Mouse (Mus musculus): ENCODE data around the gene Atp2c2. TPM values are rescaled to one million over a fixed set of nuclear protein-coding genes. Genes with fewer than 3 reads are reported as not detected.

The Atp2c2 gene
- polyA plus RNA-seq, 1 experiment from 2014 or later: 0.27 TPM

DNA sequence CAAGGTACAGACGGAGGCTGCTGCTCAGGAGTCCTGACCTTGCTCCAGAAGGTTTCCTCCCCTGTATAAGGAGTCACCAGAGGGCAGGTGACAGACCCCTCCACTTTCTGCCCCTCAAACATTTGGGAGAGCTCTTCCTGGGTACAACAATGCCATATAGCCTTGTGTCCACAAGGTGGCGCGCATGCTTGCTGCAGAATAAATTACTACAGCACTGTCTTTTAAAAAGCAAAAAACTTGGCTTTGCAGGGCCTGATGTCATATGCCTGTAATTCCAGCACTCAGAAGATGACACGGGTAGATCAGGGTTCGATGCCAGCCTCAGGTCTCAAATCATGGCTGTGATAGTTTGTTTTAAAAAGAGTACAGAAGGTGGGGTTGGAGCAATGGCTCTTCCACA, 82.9 kb downstream of the Atp2c2 start:
- Histone ChIP-seq H3K4me2 (ENCODE audit: low read depth, low read length) (no peak overlapping the region), H3K4me1 (ENCODE audit: control insufficient read depth, low read depth, low read length) (peaks cover 14% of the 10 kb centered on the region), H3K4me3 (ENCODE audit: low read depth, low read length) (no peak overlapping the region), H3K27me3 (ENCODE audit: control insufficient read depth, insufficient read depth, low read depth, low read length) (no peaks in the 10 kb centered on the region), H3K9me3 (replicated peaks; ENCODE audit: control insufficient read depth, low read length) (no peaks in the 10 kb centered on the region), H3K27ac (ENCODE audit: low read length) (no peak overlapping the region), H3K36me3 (ENCODE audit: control insufficient read depth, insufficient read depth) (no peaks in the 10 kb centered on the region), H3K9ac (ENCODE audit: low read depth, low read length) (no peak overlapping the region)
- 4% methylated on average over 5 of the region's 5 CpGs for WGBS (ENCODE audit: insufficient replicate concordance)
- no peak for ATAC-seq (ENCODE audit: low read depth)

GRCm38 (mm10) chr8:119783579-119783978, 83.8 kb downstream of the Atp2c2 start:
- Histone ChIP-seq H3K36me3 (ENCODE audit: control insufficient read depth, insufficient read depth) (no peaks in the 10 kb centered on the region), H3K4me2 (ENCODE audit: low read depth, low read length) (no peak overlapping the region), H3K27ac (ENCODE audit: low read length) (peak overlapping the region; percentile 21; the same call in 1 of the 2 replicates), H3K9me3 (replicated peaks; ENCODE audit: control insufficient read depth, low read length) (no peaks in the 10 kb centered on the region), H3K27me3 (ENCODE audit: control insufficient read depth, insufficient read depth, low read depth, low read length) (no peaks in the 10 kb centered on the region), H3K4me1 (ENCODE audit: control insufficient read depth, low read depth, low read length) (peaks cover 9% of the 10 kb centered on the region), H3K9ac (ENCODE audit: low read depth, low read length) (no peak overlapping the region), H3K4me3 (ENCODE audit: low read depth, low read length) (no peak overlapping the region)
- WGBS (ENCODE audit: insufficient replicate concordance): 36% methylated on average over 6 of the region's 6 CpGs
- no peak for ATAC-seq (ENCODE audit: low read depth)

DNA sequence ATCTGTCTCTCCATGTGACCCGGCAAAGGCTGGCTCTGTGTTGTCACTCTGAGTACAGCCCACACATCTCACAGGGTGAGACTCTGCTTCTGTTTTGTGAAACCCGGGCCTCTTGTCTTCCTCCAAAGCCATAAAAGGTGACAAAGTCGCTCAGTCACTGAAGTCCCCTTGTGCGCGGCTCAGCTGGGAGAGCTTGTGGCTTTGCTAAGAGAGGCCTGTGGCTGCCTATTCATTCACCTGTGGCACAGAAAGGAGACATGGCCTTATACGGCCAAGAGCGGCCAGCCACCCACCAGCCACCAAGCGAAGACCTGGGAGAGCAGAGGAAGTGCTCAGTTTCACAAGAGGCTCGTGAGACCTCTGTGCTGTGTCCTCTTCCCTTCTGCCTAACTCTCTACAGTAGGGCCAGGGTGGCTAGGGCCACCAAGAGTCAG, 84.3 kb downstream of the Atp2c2 start:
- no peak overlapping the region for H3K9ac ChIP-seq (ENCODE audit: low read depth, low read length)

GRCm38 (mm10) chr8:119784676-119785075, 84.9 kb downstream of the Atp2c2 start:
- no peaks in the 10 kb centered on the region for H3K9me3 ChIP-seq (replicated peaks; ENCODE audit: control insufficient read depth, low read length)
- H3K27ac ChIP-seq (ENCODE audit: low read length): 0 out of 2 replicates have a peak overlapping the region, but pooled peaks have one; percentile 21
- H3K36me3 ChIP-seq (ENCODE audit: control insufficient read depth, insufficient read depth): no peaks in the 10 kb centered on the region
- no peak overlapping the region for H3K4me2 ChIP-seq (ENCODE audit: low read depth, low read length)
- no peaks in the 10 kb centered on the region for H3K27me3 ChIP-seq (ENCODE audit: control insufficient read depth, insufficient read depth, low read depth, low read length)
- no peak overlapping the region for H3K4me3 ChIP-seq (ENCODE audit: low read depth, low read length)
- no peak overlapping the region for H3K9ac ChIP-seq (ENCODE audit: low read depth, low read length)
- no peak for ATAC-seq (ENCODE audit: low read depth)
- H3K4me1 ChIP-seq (ENCODE audit: control insufficient read depth, low read depth, low read length): peaks cover 3% of the 10 kb centered on the region
- WGBS (ENCODE audit: insufficient replicate concordance): 71% methylated on average over 7 of the region's 7 CpGs

More for the DNA sequence above, 84.3 kb downstream of the Atp2c2 start:
- peak overlapping the region; percentile 21 for H3K27ac ChIP-seq (ENCODE audit: low read length)
- H3K27me3 ChIP-seq (ENCODE audit: control insufficient read depth, insufficient read depth, low read depth, low read length): no peaks in the 10 kb centered on the region
- no peak overlapping the region for H3K4me3 ChIP-seq (ENCODE audit: low read depth, low read length)
- ATAC-seq (ENCODE audit: low read depth): 0 out of 2 replicates have a peak, but pooled peaks have one; percentile 16
- WGBS (ENCODE audit: insufficient replicate concordance): 37% methylated on average over 9 of the region's 9 CpGs
- no peaks in the 10 kb centered on the region for H3K36me3 ChIP-seq (ENCODE audit: control insufficient read depth, insufficient read depth)
- no peak overlapping the region for H3K4me2 ChIP-seq (ENCODE audit: low read depth, low read length)
- peaks cover 3% of the 10 kb centered on the region for H3K4me1 ChIP-seq (ENCODE audit: control insufficient read depth, low read depth, low read length)
- H3K9me3 ChIP-seq (replicated peaks; ENCODE audit: control insufficient read depth, low read length): no peaks in the 10 kb centered on the region

DNA sequence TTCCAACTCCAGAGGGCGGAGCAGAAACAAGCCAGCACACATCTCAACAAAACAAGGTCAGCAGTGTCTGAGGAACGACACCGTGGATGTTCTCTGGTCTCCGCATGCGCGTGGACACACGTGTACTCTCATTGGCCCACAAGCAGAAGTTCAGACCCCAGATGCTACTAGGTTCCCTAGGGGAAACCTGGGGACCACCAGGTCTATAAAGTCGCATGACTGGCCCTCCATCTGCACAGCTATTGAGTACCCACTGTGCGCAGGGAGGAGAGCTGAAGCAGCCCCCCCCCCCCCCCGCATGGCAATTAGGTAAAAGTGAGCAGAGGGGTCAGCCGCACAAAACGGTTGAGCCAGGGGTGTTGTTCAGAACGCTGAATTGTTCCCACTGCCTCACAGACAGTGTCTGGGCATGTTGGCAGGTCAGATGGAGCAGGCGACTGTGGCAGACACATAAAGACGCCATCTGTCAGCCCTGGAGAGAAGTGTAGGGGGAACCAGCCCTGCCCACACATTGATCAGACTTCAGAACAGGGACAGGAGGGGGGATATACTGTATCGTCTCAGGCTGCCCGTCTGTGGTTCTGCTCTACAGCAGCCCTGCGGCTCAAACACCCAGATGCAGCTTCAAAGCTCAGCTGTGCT, 86.1 kb downstream of the Atp2c2 start:
- no peaks in the 10 kb centered on the region for H3K36me3 ChIP-seq (ENCODE audit: control insufficient read depth, insufficient read depth)
- no peak overlapping the region for H3K4me2 ChIP-seq (ENCODE audit: low read depth, low read length)
- ATAC-seq (ENCODE audit: low read depth): no peak
- no peak overlapping the region for H3K9ac ChIP-seq (ENCODE audit: low read depth, low read length)
- H3K27ac ChIP-seq (ENCODE audit: low read length): no peak overlapping the region
- H3K4me3 ChIP-seq (ENCODE audit: low read depth, low read length): no peak overlapping the region
- no peaks in the 10 kb centered on the region for H3K9me3 ChIP-seq (replicated peaks; ENCODE audit: control insufficient read depth, low read length)
- no peaks in the 10 kb centered on the region for H3K27me3 ChIP-seq (ENCODE audit: control insufficient read depth, insufficient read depth, low read depth, low read length)
- 57% methylated on average over 18 of the region's 18 CpGs for WGBS (ENCODE audit: insufficient replicate concordance)
- peaks cover 6% of the 10 kb centered on the region for H3K4me1 ChIP-seq (ENCODE audit: control insufficient read depth, low read depth, low read length)

DNA sequence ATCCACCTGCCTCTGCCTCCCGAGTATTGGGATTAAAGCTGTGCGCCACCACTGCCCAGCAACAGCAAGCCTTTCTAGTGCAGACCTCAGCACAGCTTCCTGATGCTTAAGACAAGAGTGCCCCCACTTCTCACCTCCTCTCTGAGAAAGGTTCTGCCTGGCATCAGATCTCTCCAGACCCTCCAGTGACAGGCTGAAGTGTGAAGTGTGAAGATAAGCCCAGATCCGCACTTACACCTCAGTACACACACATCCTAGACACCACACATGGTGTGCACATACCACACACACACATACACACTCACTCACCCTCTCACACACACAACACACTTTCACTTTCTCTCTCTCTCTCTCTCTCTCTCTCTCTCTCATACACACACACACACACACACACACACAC, 87.1 kb downstream of the Atp2c2 start:
- no peak overlapping the region for H3K9ac ChIP-seq (ENCODE audit: low read depth, low read length)
- H3K4me2 ChIP-seq (ENCODE audit: low read depth, low read length): no peak overlapping the region
- ATAC-seq (ENCODE audit: low read depth): no peak
- no peaks in the 10 kb centered on the region for H3K36me3 ChIP-seq (ENCODE audit: control insufficient read depth, insufficient read depth)
- no peaks in the 10 kb centered on the region for H3K27me3 ChIP-seq (ENCODE audit: control insufficient read depth, insufficient read depth, low read depth, low read length)
- H3K4me3 ChIP-seq (ENCODE audit: low read depth, low read length): no peak overlapping the region
- 35% methylated on average over 3 of the region's 3 CpGs for WGBS (ENCODE audit: insufficient replicate concordance)
- H3K4me1 ChIP-seq (ENCODE audit: control insufficient read depth, low read depth, low read length): peaks cover 13% of the 10 kb centered on the region
- no peaks in the 10 kb centered on the region for H3K9me3 ChIP-seq (replicated peaks; ENCODE audit: control insufficient read depth, low read length)
- no peak overlapping the region for H3K27ac ChIP-seq (ENCODE audit: low read length)

GRCm38 (mm10) chr8:119787341-119787740, 87.5 kb downstream of the Atp2c2 start:
- ATAC-seq (ENCODE audit: low read depth): no peak
- WGBS (ENCODE audit: insufficient replicate concordance): 23% methylated on average over 4 of the region's 4 CpGs
- H3K4me2 ChIP-seq (ENCODE audit: low read depth, low read length): no peak overlapping the region
- H3K9me3 ChIP-seq (replicated peaks; ENCODE audit: control insufficient read depth, low read length): no peaks in the 10 kb centered on the region
- H3K4me3 ChIP-seq (ENCODE audit: low read depth, low read length): no peak overlapping the region
- H3K4me1 ChIP-seq (ENCODE audit: control insufficient read depth, low read depth, low read length): peaks cover 16% of the 10 kb centered on the region
- no peaks in the 10 kb centered on the region for H3K36me3 ChIP-seq (ENCODE audit: control insufficient read depth, insufficient read depth)
- H3K27me3 ChIP-seq (ENCODE audit: control insufficient read depth, insufficient read depth, low read depth, low read length): no peaks in the 10 kb centered on the region
- H3K9ac ChIP-seq (ENCODE audit: low read depth, low read length): no peak overlapping the region
- H3K27ac ChIP-seq (ENCODE audit: low read length): no peak overlapping the region

DNA sequence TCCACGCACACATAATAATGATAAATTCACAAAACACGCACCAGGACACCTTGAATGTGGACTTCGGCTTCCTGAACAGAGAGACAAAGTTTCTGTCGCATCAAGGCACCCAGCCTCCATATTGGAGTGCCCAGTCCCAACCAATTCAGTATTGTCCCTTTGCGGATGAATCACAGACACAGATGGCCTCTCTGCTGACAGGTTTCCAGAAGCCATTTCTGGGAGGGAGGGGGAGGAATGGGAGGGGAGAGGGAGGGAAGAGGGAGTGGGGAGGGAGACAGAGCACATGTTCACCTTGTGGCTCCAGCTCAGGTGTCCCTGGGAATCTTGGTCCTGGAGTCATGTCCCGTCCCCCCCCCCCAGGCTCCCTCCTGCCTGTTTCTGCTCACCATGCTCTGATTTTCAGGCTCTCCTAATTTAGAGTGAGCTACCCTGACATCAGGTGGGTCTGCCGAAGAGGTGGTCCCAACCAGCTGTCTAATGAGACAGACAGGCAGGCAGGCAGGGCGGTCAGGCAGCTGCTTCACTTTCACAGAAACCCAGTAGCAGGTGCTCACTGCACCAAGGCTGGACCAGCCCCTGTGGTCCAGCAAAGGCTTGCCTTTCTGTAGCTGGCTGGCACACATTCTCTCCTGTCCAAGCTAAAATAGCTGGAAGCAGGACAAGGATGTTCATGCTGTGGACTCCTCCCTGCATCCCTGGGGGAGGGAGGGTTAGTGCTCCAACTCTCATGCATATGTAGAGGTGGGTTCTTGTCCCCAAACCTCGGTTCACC, 89.0 kb downstream of the Atp2c2 start:
- Histone ChIP-seq H3K36me3 (ENCODE audit: control insufficient read depth, insufficient read depth) (no peaks in the 10 kb centered on the region), H3K4me2 (ENCODE audit: low read depth, low read length) (no peak overlapping the region), H3K9ac (ENCODE audit: low read depth, low read length) (no peak overlapping the region), H3K4me1 (ENCODE audit: control insufficient read depth, low read depth, low read length) (peaks cover 16% of the 10 kb centered on the region), H3K9me3 (replicated peaks; ENCODE audit: control insufficient read depth, low read length) (no peaks in the 10 kb centered on the region), H3K27ac (ENCODE audit: low read length) (no peak overlapping the region), H3K4me3 (ENCODE audit: low read depth, low read length) (no peak overlapping the region), H3K27me3 (ENCODE audit: control insufficient read depth, insufficient read depth, low read depth, low read length) (no peaks in the 10 kb centered on the region)
- ATAC-seq (ENCODE audit: low read depth): no peak
- WGBS (ENCODE audit: insufficient replicate concordance): 66% methylated on average over 9 of the region's 9 CpGs

GRCm38 (mm10) chr8:119789581-119789980, 89.8 kb downstream of the Atp2c2 start:
- no peak overlapping the region for H3K27ac ChIP-seq (ENCODE audit: low read length)
- WGBS (ENCODE audit: insufficient replicate concordance): 67% methylated on average over 7 of the region's 7 CpGs
- H3K4me1 ChIP-seq (ENCODE audit: control insufficient read depth, low read depth, low read length): peaks cover 15% of the 10 kb centered on the region
- no peak for ATAC-seq (ENCODE audit: low read depth)
- H3K27me3 ChIP-seq (ENCODE audit: control insufficient read depth, insufficient read depth, low read depth, low read length): no peaks in the 10 kb centered on the region
- H3K9ac ChIP-seq (ENCODE audit: low read depth, low read length): no peak overlapping the region
- no peak overlapping the region for H3K4me2 ChIP-seq (ENCODE audit: low read depth, low read length)
- no peaks in the 10 kb centered on the region for H3K9me3 ChIP-seq (replicated peaks; ENCODE audit: control insufficient read depth, low read length)
- H3K4me3 ChIP-seq (ENCODE audit: low read depth, low read length): no peak overlapping the region
- no peaks in the 10 kb centered on the region for H3K36me3 ChIP-seq (ENCODE audit: control insufficient read depth, insufficient read depth)
